Mouse (Mus musculus): ENCODE data around the gene Jam2.

GRCm38 (mm10) chr16:84745721-84746306, 28.1 kb upstream of the Jam2 start:
- TF ChIP-seq POLR2A (IDR thresholded peaks at IDR 0.05; ENCODE audit: low read depth, low read length), result no peak
- TF ChIP-seq CTCF (IDR thresholded peaks at IDR 0.05; ENCODE audit: extremely low read depth, insufficient read depth, insufficient read length, insufficient replicate concordance), result no peak

Measured in spleen, adult 2 months (tissue).